Mouse (Mus musculus) thymus, adult 2 months (tissue): ENCODE measurements around the gene Pax2. TPM values are rescaled to one million over a fixed set of nuclear protein-coding genes. Genes with fewer than 3 reads are reported as not detected.
"Not testable (repeated sequence)": the region's sequence is repeated elsewhere in the genome, so short reads cannot be mapped to it uniquely, and the experiment has no call there.

Experiments
- DNase-seq: peaks from one replicate; pipeline ENCODE4 v3.0.0; 2021
- H3K27ac ChIP-seq: fragments of 200-500 bp; 2 replicates; pipeline ENCODE4 v1.5.1; 2012; ENCODE audit warnings: low read length, control low read depth; ENCODE audit not compliant: control insufficient read depth, insufficient read depth
- H3K27me3 ChIP-seq: fragments of 200-500 bp; 2 replicates; pipeline ENCODE4 v1.6.1; 2012; ENCODE audit warnings: mild to moderate bottlenecking, low read length, moderate library complexity, mixed read lengths; ENCODE audit not compliant: control insufficient read depth, insufficient read depth
- H3K36me3 ChIP-seq: fragments of 200-500 bp; 2 replicates; pipeline ENCODE4 v1.6.1; 2012; ENCODE audit warnings: mild to moderate bottlenecking, low read length, moderate library complexity; ENCODE audit not compliant: control insufficient read depth, insufficient read depth
- H3K4me1 ChIP-seq: fragments of 200-500 bp; replicated peaks from 2 replicates; pipeline ENCODE4 v1.6.1; 2012; ENCODE audit warnings: low read length; ENCODE audit not compliant: control insufficient read depth, insufficient read depth
- H3K4me3 ChIP-seq: fragments of 200-500 bp; 2 replicates; pipeline ENCODE4 v1.5.1; 2012; ENCODE audit warnings: mild to moderate bottlenecking, low read length, control low read depth, moderate library complexity; ENCODE audit not compliant: control insufficient read depth, insufficient read depth
- CTCF ChIP-seq: fragments of 200-500 bp; IDR thresholded peaks from 2 replicates; pipeline ENCODE4 v1.5.1; 2012; ENCODE audit warnings: mild to moderate bottlenecking, control low read depth, low read length, moderate library complexity, borderline replicate concordance; ENCODE audit not compliant: control insufficient read depth, poor library complexity, insufficient read depth; ENCODE audit errors: extremely low read depth
- POLR2A ChIP-seq: fragments of 200-500 bp; IDR thresholded peaks from 2 replicates; pipeline ENCODE4 v1.6.1; 2012; ENCODE audit warnings: mild to moderate bottlenecking, low read length, control low read depth, moderate library complexity; ENCODE audit not compliant: control insufficient read depth, poor library complexity, insufficient read depth; ENCODE audit errors: extremely low read depth
- WGBS: fragments of 180-500 bp; shearing (Covaris S2); methylation state at CpG from one replicate; pipeline ENCODE4 v1.1.7; 2018; 5-methylcytosine and 5-hydroxymethylcytosine counted together
- polyA plus RNA-seq: library from polyadenylated mRNA; depleted of rRNA; stranded (reverse); fragments of >200 nt; gene quantifications from 2 replicates; pipeline ENCODE4 v1.2.3, GENCODE M21; 2012

Gene Pax2
- polyA plus RNA-seq, 1 experiment = 0.12 TPM

GRCm38 (mm10) chr19:44835931-44836861 is 80.4 kb downstream of the Pax2 start:
- Histone ChIP-seq H3K4me3 (no peak overlapping the region), H3K27ac (no peak overlapping the region), H3K36me3 (no peaks in the 10 kb centered on the region), H3K27me3 (peaks cover 21% of the 10 kb centered on the region), H3K4me1 (peaks cover 5% of the 10 kb centered on the region; the same call in 1 of the 2 replicates)
- no peak for DNase-seq
- no peak for TF ChIP-seq CTCF
- no peak for TF ChIP-seq POLR2A
- 2% methylated on average over 67 of the region's 71 CpGs for WGBS

GRCm38 (mm10) chr19:44837426-44838205 is 81.8 kb downstream of the Pax2 start:
- H3K4me1 ChIP-seq = peaks cover 5% of the 10 kb centered on the region; the same call in 1 of the 2 replicates
- no peak for DNase-seq
- no peak for TF ChIP-seq POLR2A
- TF ChIP-seq CTCF = no peak
- 6% methylated on average over 37 of the region's 37 CpGs for WGBS
- no peaks in the 10 kb centered on the region for H3K36me3 ChIP-seq
- no peak overlapping the region for H3K27ac ChIP-seq
- no peak overlapping the region for H3K4me3 ChIP-seq
- peaks cover 21% of the 10 kb centered on the region for H3K27me3 ChIP-seq

GRCm38 (mm10) chr19:44838321-44838720 is 82.5 kb downstream of the Pax2 start:
- TF ChIP-seq POLR2A = no peak
- Histone ChIP-seq H3K4me3 (no peak overlapping the region), H3K27ac (no peak overlapping the region), H3K4me1 (peaks cover 5% of the 10 kb centered on the region; the same call in 1 of the 2 replicates), H3K36me3 (no peaks in the 10 kb centered on the region), H3K27me3 (peaks cover 21% of the 10 kb centered on the region)
- DNase-seq = no peak
- WGBS = 20% methylated on average over 9 of the region's 9 CpGs

GRCm38 (mm10) chr19:44842661-44843060 is 86.8 kb downstream of the Pax2 start:
- WGBS = 95% methylated on average over 15 of the region's 15 CpGs
- H3K27me3 ChIP-seq, H3K36me3 ChIP-seq, H3K4me3 ChIP-seq, DNase-seq, H3K4me1 ChIP-seq, H3K27ac ChIP-seq: not testable (repeated sequence)

- no peak for DNase-seq
- H3K27ac ChIP-seq = no peak overlapping the region
- no peaks in the 10 kb centered on the region for H3K36me3 ChIP-seq
- 91% methylated on average over 12 of the region's 12 CpGs for WGBS
- no peak overlapping the region for H3K4me3 ChIP-seq
- TF ChIP-seq POLR2A (no peak), CTCF (no peak)
- no peaks in the 10 kb centered on the region for H3K4me1 ChIP-seq
- H3K27me3 ChIP-seq = no peaks in the 10 kb centered on the region
Observed at GRCm38 (mm10) chr19:44849465-44849864, 93.6 kb downstream of the Pax2 start.

- no peak overlapping the region for H3K4me3 ChIP-seq
- no peaks in the 10 kb centered on the region for H3K27me3 ChIP-seq
- H3K36me3 ChIP-seq = no peaks in the 10 kb centered on the region
- no peak for DNase-seq
- WGBS = 97% methylated on average over 1 of the region's 1 CpGs
- TF ChIP-seq CTCF = no peak
- TF ChIP-seq POLR2A = no peak
- no peak overlapping the region for H3K27ac ChIP-seq
- H3K4me1 ChIP-seq = no peaks in the 10 kb centered on the region
Observed at GRCm38 (mm10) chr19:44858671-44859070, 102.8 kb downstream of the Pax2 start.

GRCm38 (mm10) chr19:44868766-44869165 is 112.9 kb downstream of the Pax2 start:
- 37% methylated on average over 2 of the region's 2 CpGs for WGBS
- H3K27ac ChIP-seq = no peak overlapping the region
- H3K36me3 ChIP-seq = no peaks in the 10 kb centered on the region
- DNase-seq = no peak
- H3K27me3 ChIP-seq = no peaks in the 10 kb centered on the region
- no peak overlapping the region for H3K4me3 ChIP-seq
- TF ChIP-seq POLR2A (no peak), CTCF (no peak)
- no peaks in the 10 kb centered on the region for H3K4me1 ChIP-seq
